Mouse (Mus musculus) liver, postnatal 0 days (tissue): Measurements from ENCODE around the gene Lhfp. TPM values are rescaled to one million over a fixed set of nuclear protein-coding genes. Genes with fewer than 3 reads are reported as not detected.

Source experiments
- ATAC-seq: fragments of 200-750 bp; cut with Nextera tagmentation; 2 replicates; pipeline ENCODE4 v1.8.0; 2017; ENCODE audit warnings: mild to moderate bottlenecking, moderate library complexity
- DNase-seq: peaks from one replicate; pipeline ENCODE4 v3.0.0-alpha.2; 2016
- H3K27ac ChIP-seq: fragments of 300-500 bp; sonication (generic); 2 replicates; pipeline ENCODE4 v1.5.1; 2014; ENCODE audit warnings: antibody characterized with exemption, moderate library complexity, mild to moderate bottlenecking, low read depth
- H3K27me3 ChIP-seq: fragments of 300-500 bp; sonication (generic); 2 replicates; pipeline ENCODE4 v1.6.1; 2014; ENCODE audit warnings: low read length, control low read depth, mixed read lengths; ENCODE audit not compliant: insufficient read depth
- H3K36me3 ChIP-seq: fragments of 300-500 bp; sonication (generic); replicated peaks from 2 replicates; pipeline ENCODE4 v1.6.1; 2014; ENCODE audit warnings: mild to moderate bottlenecking, control low read depth, low read length, moderate library complexity, mixed read lengths; ENCODE audit not compliant: insufficient read depth
- H3K4me1 ChIP-seq: fragments of 300-500 bp; sonication (generic); 2 replicates; pipeline ENCODE4 v1.6.1; 2014; ENCODE audit warnings: antibody characterized with exemption, mild to moderate bottlenecking, control low read depth; ENCODE audit not compliant: insufficient read depth
- H3K4me2 ChIP-seq: fragments of 300-500 bp; sonication (generic); 2 replicates; pipeline ENCODE4 v1.6.1; 2014; ENCODE audit warnings: low read depth, mild to moderate bottlenecking, low read length, moderate library complexity, mixed read lengths
- H3K4me3 ChIP-seq: fragments of 300-500 bp; sonication (generic); 2 replicates; pipeline ENCODE4 v1.5.1; 2014; ENCODE audit warnings: low read depth, low read length
- H3K9ac ChIP-seq: fragments of 300-500 bp; sonication (generic); replicated peaks from 2 replicates; pipeline ENCODE4 v1.6.1; 2014; ENCODE audit warnings: mild to moderate bottlenecking, moderate library complexity
- H3K9me3 ChIP-seq: fragments of 300-500 bp; sonication (generic); 2 replicates; pipeline ENCODE4 v1.6.1; 2016; ENCODE audit warnings: mild to moderate bottlenecking, control low read depth, low read length, mixed read lengths
- CTCF ChIP-seq: sonication (generic); IDR thresholded peaks from 2 replicates; pipeline ENCODE4 v1.5.1; 2016; ENCODE audit warnings: antibody characterized with exemption, low read depth
- EP300 ChIP-seq: IDR thresholded peaks from 2 replicates; pipeline ENCODE4 v1.6.1; 2016; ENCODE audit warnings: antibody characterized with exemption, low read depth, mild to moderate bottlenecking
- WGBS: fragments of 180-500 bp; shearing (Covaris S2); extraction: QIAGEN DNeasy Blood & Tissue Kit; methylation state at CpG from one replicate; pipeline ENCODE4 v1.1.7; 2014; ENCODE audit not compliant: insufficient replicate concordance; 5-methylcytosine and 5-hydroxymethylcytosine counted together
- polyA plus RNA-seq: library from polyadenylated mRNA; unstranded; fragments of >200 nt; fragmentation: Nextera tagmentation; extraction: Ambion mirVana; gene quantifications from 2 replicates; pipeline ENCODE4 v1.2.1, GENCODE M21; 2015

Gene Lhfp
- polyA plus RNA-seq, 1 experiment from 2014 or later: 10.4 TPM

DNA sequence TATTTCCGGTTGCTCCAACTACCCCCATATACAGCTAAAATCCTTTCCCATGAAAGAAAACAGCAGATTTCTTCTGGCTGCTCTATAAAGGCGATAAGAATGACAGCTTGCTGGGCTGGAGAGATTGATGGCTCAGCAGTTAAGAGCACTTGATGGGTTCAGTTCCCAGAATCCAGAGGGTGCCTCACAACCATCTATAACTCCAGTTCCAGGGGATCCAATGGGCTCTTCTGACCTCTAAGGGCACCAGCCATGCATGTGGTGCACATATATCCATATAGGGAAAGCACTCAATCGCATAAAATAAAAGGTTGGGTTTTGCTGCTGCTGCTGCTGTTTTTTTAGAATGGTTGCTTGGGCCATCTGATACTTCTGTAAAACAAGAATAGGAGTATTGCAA lies 251.1 kb downstream of the Lhfp start:
- Histone ChIP-seq H3K9me3 (no peaks in the 10 kb centered on the region), H3K4me2 (no peak overlapping the region), H3K27ac (no peak overlapping the region), H3K27me3 (no peaks in the 10 kb centered on the region), H3K36me3 (no peaks in the 10 kb centered on the region), H3K4me3 (no peak overlapping the region), H3K9ac (no peak overlapping the region), H3K4me1 (no peaks in the 10 kb centered on the region)
- TF ChIP-seq EP300: no peak
- WGBS: 63% methylated on average over 3 of the region's 3 CpGs
- no peak for DNase-seq
- no peak for ATAC-seq

DNA sequence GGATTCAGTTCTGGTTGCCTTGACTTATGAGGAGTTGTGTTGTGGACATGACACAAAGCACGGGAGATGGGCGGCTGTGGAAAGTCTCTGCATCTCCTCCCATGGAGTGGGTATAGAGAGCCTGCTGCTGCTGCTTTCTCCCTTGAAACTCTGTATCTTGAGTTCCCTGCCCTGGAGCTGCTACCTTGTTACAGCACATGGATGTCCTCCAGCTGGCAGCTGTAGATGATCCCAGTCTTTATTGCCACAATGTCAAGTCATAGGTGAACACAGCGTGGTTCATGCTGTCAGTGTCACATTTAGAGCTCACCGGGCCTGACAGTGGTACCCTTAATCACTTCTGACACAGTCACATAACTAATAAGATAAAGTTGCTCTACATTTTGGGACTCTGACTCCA lies 251.7 kb downstream of the Lhfp start:
- no peaks in the 10 kb centered on the region for H3K4me1 ChIP-seq
- H3K27ac ChIP-seq: no peak overlapping the region
- no peak overlapping the region for H3K4me2 ChIP-seq
- no peaks in the 10 kb centered on the region for H3K36me3 ChIP-seq
- no peaks in the 10 kb centered on the region for H3K27me3 ChIP-seq
- TF ChIP-seq EP300 (no peak), CTCF (no peak)
- no peak overlapping the region for H3K9ac ChIP-seq
- no peaks in the 10 kb centered on the region for H3K9me3 ChIP-seq
- ATAC-seq (no peak), DNase-seq (no peak)
- 76% methylated on average over 4 of the region's 4 CpGs for WGBS
- H3K4me3 ChIP-seq: no peak overlapping the region

GRCm38 (mm10) chr3:53293901-53294433 lies 252.6 kb downstream of the Lhfp start:
- WGBS: 67% methylated on average over 4 of the region's 4 CpGs

DNA sequence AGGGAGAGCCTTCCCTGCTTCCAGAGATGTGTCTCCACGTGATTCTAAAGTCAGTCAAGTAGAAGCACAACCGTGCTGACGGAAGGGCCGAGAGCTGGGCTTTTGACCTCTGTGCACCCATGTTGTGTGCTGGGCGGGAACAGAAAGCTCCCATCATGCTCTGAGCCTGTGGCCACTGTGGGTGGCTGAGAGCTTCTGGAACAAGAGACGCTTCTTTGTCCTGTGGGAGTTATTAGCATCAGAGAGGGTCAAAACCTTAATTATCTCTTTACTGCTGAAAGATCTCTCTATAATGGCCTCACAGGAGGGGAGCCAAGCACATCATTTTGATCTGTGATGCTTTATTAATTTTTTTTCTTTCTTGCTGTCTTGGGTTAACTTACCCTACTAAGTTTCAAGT lies 253.5 kb downstream of the Lhfp start:
- H3K27me3 ChIP-seq: no peaks in the 10 kb centered on the region
- TF ChIP-seq EP300: no peak
- TF ChIP-seq CTCF: no peak
- no peak for DNase-seq
- H3K4me2 ChIP-seq: no peak overlapping the region
- 78% methylated on average over 6 of the region's 6 CpGs for WGBS
- no peak for ATAC-seq
- no peaks in the 10 kb centered on the region for H3K4me1 ChIP-seq
- no peaks in the 10 kb centered on the region for H3K36me3 ChIP-seq
- no peaks in the 10 kb centered on the region for H3K9me3 ChIP-seq
- H3K27ac ChIP-seq: no peak overlapping the region
- no peak overlapping the region for H3K9ac ChIP-seq
- H3K4me3 ChIP-seq: no peak overlapping the region

More at GRCm38 (mm10) chr3:53293901-53294433, 252.6 kb downstream of the Lhfp start:
- ATAC-seq: no peak
- Histone ChIP-seq H3K9me3 (no peaks in the 10 kb centered on the region), H3K9ac (no peak overlapping the region), H3K4me1 (no peaks in the 10 kb centered on the region), H3K36me3 (no peaks in the 10 kb centered on the region), H3K27me3 (no peaks in the 10 kb centered on the region), H3K4me2 (no peak overlapping the region), H3K4me3 (no peak overlapping the region), H3K27ac (no peak overlapping the region)
- no peak for TF ChIP-seq CTCF
- TF ChIP-seq EP300: no peak
- DNase-seq: no peak

- ATAC-seq (no peak), DNase-seq (no peak)
- no peak overlapping the region for H3K4me3 ChIP-seq
- H3K4me1 ChIP-seq: no peaks in the 10 kb centered on the region
- H3K9me3 ChIP-seq: no peaks in the 10 kb centered on the region
- H3K4me2 ChIP-seq: no peak overlapping the region
- TF ChIP-seq EP300: no peak
- TF ChIP-seq CTCF: no peak
- no peak overlapping the region for H3K27ac ChIP-seq
- H3K27me3 ChIP-seq: no peaks in the 10 kb centered on the region
- H3K36me3 ChIP-seq: no peaks in the 10 kb centered on the region
- H3K9ac ChIP-seq: no peak overlapping the region
- WGBS: 70% methylated on average over 5 of the region's 5 CpGs
Measured at GRCm38 (mm10) chr3:53301866-53302265, 260.5 kb downstream of the Lhfp start.

DNA sequence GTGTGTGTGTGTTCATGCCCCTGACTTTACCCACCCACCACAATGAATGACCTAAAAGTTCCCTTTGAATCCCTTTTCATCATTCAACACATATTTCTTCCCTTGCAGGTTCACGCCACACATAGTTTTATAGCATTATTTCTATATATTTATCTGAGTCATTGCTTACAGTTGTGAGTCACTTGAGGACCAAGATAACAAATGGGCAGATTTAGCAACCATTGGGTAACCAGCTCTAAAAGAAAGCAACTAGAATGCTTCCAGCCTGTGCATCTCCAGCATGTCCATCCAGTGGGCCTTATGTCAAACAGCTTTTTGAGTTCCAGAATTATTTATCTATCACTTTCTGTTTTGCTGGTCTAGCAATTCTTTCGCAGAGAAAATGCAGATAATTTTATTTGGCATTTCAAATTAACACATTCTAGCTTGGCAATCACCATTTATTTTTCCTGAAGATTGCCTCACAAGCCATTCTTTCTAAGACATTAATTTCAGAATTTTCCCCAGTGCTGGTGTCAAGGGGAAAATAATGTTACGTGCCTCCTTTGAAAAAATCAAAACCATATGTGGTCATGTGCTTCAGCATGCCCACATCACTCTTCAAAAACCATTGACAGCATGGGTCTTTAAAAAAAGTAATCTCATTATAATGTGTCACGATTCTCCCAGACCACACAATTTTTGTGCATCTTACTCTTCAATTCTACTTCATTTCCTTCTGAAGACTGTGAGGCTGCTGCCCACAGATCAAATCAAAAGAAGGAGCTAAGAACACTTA lies 263.0 kb downstream of the Lhfp start:
- H3K9ac ChIP-seq: no peak overlapping the region
- H3K4me3 ChIP-seq: no peak overlapping the region
- TF ChIP-seq EP300: no peak
- TF ChIP-seq CTCF: no peak
- H3K27ac ChIP-seq: no peak overlapping the region
- ATAC-seq (no peak), DNase-seq (no peak)
- H3K27me3 ChIP-seq: no peaks in the 10 kb centered on the region
- H3K36me3 ChIP-seq: no peaks in the 10 kb centered on the region
- WGBS: 74% methylated on average over 4 of the region's 4 CpGs
- no peak overlapping the region for H3K4me2 ChIP-seq
- no peaks in the 10 kb centered on the region for H3K4me1 ChIP-seq
- no peaks in the 10 kb centered on the region for H3K9me3 ChIP-seq
